Mouse (Mus musculus): Measurements from ENCODE around the gene I0C0044D17Rik.

GRCm38 (mm10) chr4:98786281-98786680 lies 37.4 kb downstream of the I0C0044D17Rik start:
- no peak for TF ChIP-seq POLR2A (IDR thresholded peaks at IDR 0.05; ENCODE audit: extremely low read depth, insufficient read depth, low read length)
- TF ChIP-seq CTCF (IDR thresholded peaks at IDR 0.05; ENCODE audit: extremely low read depth, insufficient read depth, low read length) = no peak
